In genomic region chr14:120405597-120405996, GRCm38 (mm10) we compare ENCODE assay signal across 15 mouse cellular contexts.
DNase-seq lines count a peak whose midpoint lies in the region; ATAC-seq and TF ChIP-seq lines count a peak whose summit lies in the region.
"Had no signal": no experiment of that assay in that cellular context is flagged by ENCODE, and none has a peak within 500 bp of the region (broad histone marks: within the 10 kb centered on the region; RNA-seq: fewer than 3 reads in every experiment).

No protein-coding gene starts in this region.

- H3K9ac ChIP-seq in kidney, embryonic 16.5 days (replicated peaks; ENCODE audit: low read length): no peak overlapping the region
- H3K9ac ChIP-seq: forebrain, embryonic 12.5 days; kidney, embryonic 15.5 days; midbrain, embryonic 13.5 days had no signal

- peak overlapping the region; percentile 53 for H3K27ac ChIP-seq in kidney, adult 2 months (ENCODE audit: insufficient read depth, low read depth, low read length)
- H3K27ac ChIP-seq in kidney, embryonic 16.5 days (ENCODE audit: low read length): no peak overlapping the region
- H3K27ac ChIP-seq: forebrain, embryonic 12.5 days; kidney, embryonic 15.5 days; midbrain, embryonic 13.5 days had no signal

- peak; percentile 38 for DNase-seq in kidney, adult 2 months
- no peak for DNase-seq in kidney, postnatal 36 days
- DNase-seq in urinary bladder, postnatal 14 days (ENCODE audit: low spot score): peak; percentile 36
- DNase-seq in urinary bladder, postnatal 4 days (ENCODE audit: low spot score in 2 of 2): no peak
- DNase-seq in lung, postnatal 25 days (ENCODE audit: low spot score): peak; percentile 44
- no peak for DNase-seq in layer of hippocampus, adult 9-11 months
- DNase-seq: cerebellum, adult 2 months; retina, postnatal 1 day had no signal

- ATAC-seq in kidney, embryonic 16.5 days (ENCODE audit: low FRiP score, low TSS enrichment): no peak
- ATAC-seq: hindbrain, embryonic 16.5 days; midbrain, embryonic 13.5 days had no signal

- H3K27me3 ChIP-seq in kidney, adult 2 months (replicated peaks; ENCODE audit: control insufficient read depth, insufficient read depth, low read length): no peaks in the 10 kb centered on the region
- H3K27me3 ChIP-seq in kidney, embryonic 16.5 days (ENCODE audit: insufficient read depth, low read length): no peaks in the 10 kb centered on the region
- H3K27me3 ChIP-seq: forebrain, embryonic 12.5 days; kidney, embryonic 15.5 days; midbrain, embryonic 13.5 days had no signal

- 72% methylated on average over 3 of the region's 3 CpGs for WGBS in kidney, adult 2 months
- WGBS in kidney, embryonic 16.5 days: 86% methylated on average over 3 of the region's 3 CpGs

- H3K9me3 ChIP-seq in kidney, embryonic 16.5 days (ENCODE audit: low read length): no peaks in the 10 kb centered on the region
- H3K9me3 ChIP-seq: forebrain, embryonic 12.5 days; G1E; kidney, embryonic 15.5 days; midbrain, embryonic 13.5 days had no signal

- TF ChIP-seq POLR2A in kidney, adult 2 months (IDR thresholded peaks at IDR 0.05; ENCODE audit: low read depth, low read length): no peak

- H3K4me3 ChIP-seq in kidney, adult 2 months (ENCODE audit: insufficient read depth, low read depth, low read length): no peak overlapping the region
- no peak overlapping the region for H3K4me3 ChIP-seq in kidney, embryonic 16.5 days (ENCODE audit: low read length)
- H3K4me3 ChIP-seq: forebrain, embryonic 12.5 days; kidney, embryonic 15.5 days; midbrain, embryonic 13.5 days; myocyte had no signal

- no peak overlapping the region for H3K4me2 ChIP-seq in kidney, embryonic 16.5 days (replicated peaks; ENCODE audit: low read depth, low read length)
- H3K4me2 ChIP-seq: forebrain, embryonic 12.5 days; kidney, embryonic 15.5 days; midbrain, embryonic 13.5 days had no signal

- no peaks in the 10 kb centered on the region; the same call in 1 of the 2 replicates for H3K4me1 ChIP-seq in kidney, adult 2 months (ENCODE audit: control insufficient read depth, insufficient read depth, low read length)
- no peaks in the 10 kb centered on the region for H3K4me1 ChIP-seq in kidney, embryonic 16.5 days (ENCODE audit: insufficient read depth, low read length)
- H3K4me1 ChIP-seq: forebrain, embryonic 12.5 days; kidney, embryonic 15.5 days; midbrain, embryonic 13.5 days had no signal

- TF ChIP-seq CTCF in kidney, adult 2 months (conservative IDR thresholded peaks at IDR 0.05; ENCODE audit: insufficient read depth, insufficient read length, low read depth, low read length): no peak

- H3K36me3 ChIP-seq in kidney, adult 2 months (ENCODE audit: control insufficient read depth, insufficient read depth, low read length): no peaks in the 10 kb centered on the region; the same call in none of the 2 replicates
- peaks cover 38% of the 10 kb centered on the region for H3K36me3 ChIP-seq in kidney, embryonic 16.5 days (ENCODE audit: insufficient read depth, low read length)

Comparison
In these comparisons a context has a peak if more than half of its experiments do, and no peak if none do; other contexts are left out.
1. DNase-seq: peak in kidney, adult 2 months (single experiment), urinary bladder, postnatal 14 days (single experiment) and lung, postnatal 25 days (single experiment); none in kidney, postnatal 36 days (0 of 2), urinary bladder, postnatal 4 days (0 of 2) and layer of hippocampus, adult 9-11 months (single experiment).